Mouse (Mus musculus) liver, postnatal 0 days (tissue): ENCODE results near the gene Dusp10. TPM values are rescaled to one million over a fixed set of nuclear protein-coding genes. Genes with fewer than 3 reads are reported as not detected.

Experiments used
- ATAC-seq: fragments of 200-750 bp; cut with Nextera tagmentation; 2 replicates; pipeline ENCODE4 v1.8.0; 2017; ENCODE audit warnings: mild to moderate bottlenecking, moderate library complexity
- DNase-seq: peaks from one replicate; pipeline ENCODE4 v3.0.0-alpha.2; 2016
- H3K27ac ChIP-seq: fragments of 300-500 bp; sonication (generic); 2 replicates; pipeline ENCODE4 v1.5.1; 2014; ENCODE audit warnings: antibody characterized with exemption, moderate library complexity, mild to moderate bottlenecking, low read depth
- H3K27me3 ChIP-seq: fragments of 300-500 bp; sonication (generic); 2 replicates; pipeline ENCODE4 v1.6.1; 2014; ENCODE audit warnings: low read length, control low read depth, mixed read lengths; ENCODE audit not compliant: insufficient read depth
- H3K36me3 ChIP-seq: fragments of 300-500 bp; sonication (generic); replicated peaks from 2 replicates; pipeline ENCODE4 v1.6.1; 2014; ENCODE audit warnings: mild to moderate bottlenecking, control low read depth, low read length, moderate library complexity, mixed read lengths; ENCODE audit not compliant: insufficient read depth
- H3K4me1 ChIP-seq: fragments of 300-500 bp; sonication (generic); 2 replicates; pipeline ENCODE4 v1.6.1; 2014; ENCODE audit warnings: antibody characterized with exemption, mild to moderate bottlenecking, control low read depth; ENCODE audit not compliant: insufficient read depth
- H3K4me2 ChIP-seq: fragments of 300-500 bp; sonication (generic); 2 replicates; pipeline ENCODE4 v1.6.1; 2014; ENCODE audit warnings: low read depth, mild to moderate bottlenecking, low read length, moderate library complexity, mixed read lengths
- H3K4me3 ChIP-seq: fragments of 300-500 bp; sonication (generic); 2 replicates; pipeline ENCODE4 v1.5.1; 2014; ENCODE audit warnings: low read depth, low read length
- H3K9ac ChIP-seq: fragments of 300-500 bp; sonication (generic); replicated peaks from 2 replicates; pipeline ENCODE4 v1.6.1; 2014; ENCODE audit warnings: mild to moderate bottlenecking, moderate library complexity
- H3K9me3 ChIP-seq: fragments of 300-500 bp; sonication (generic); 2 replicates; pipeline ENCODE4 v1.6.1; 2016; ENCODE audit warnings: mild to moderate bottlenecking, control low read depth, low read length, mixed read lengths
- CTCF ChIP-seq: sonication (generic); IDR thresholded peaks from 2 replicates; pipeline ENCODE4 v1.5.1; 2016; ENCODE audit warnings: antibody characterized with exemption, low read depth
- EP300 ChIP-seq: IDR thresholded peaks from 2 replicates; pipeline ENCODE4 v1.6.1; 2016; ENCODE audit warnings: antibody characterized with exemption, low read depth, mild to moderate bottlenecking
- WGBS: fragments of 180-500 bp; shearing (Covaris S2); extraction: QIAGEN DNeasy Blood & Tissue Kit; methylation state at CpG from one replicate; pipeline ENCODE4 v1.1.7; 2014; ENCODE audit not compliant: insufficient replicate concordance; 5-methylcytosine and 5-hydroxymethylcytosine counted together
- polyA plus RNA-seq: library from polyadenylated mRNA; unstranded; fragments of >200 nt; fragmentation: Nextera tagmentation; extraction: Ambion mirVana; gene quantifications from 2 replicates; pipeline ENCODE4 v1.2.1, GENCODE M21; 2015

Dusp10 gene
- polyA plus RNA-seq, 1 experiment from 2014 or later, result 2.6 TPM

GRCm38 (mm10) chr1:184040906-184041305 is 27.8 kb downstream of the Dusp10 start:
- TF ChIP-seq EP300, result no peak
- no peak for TF ChIP-seq CTCF
- H3K9me3 ChIP-seq, result no peaks in the 10 kb centered on the region
- no peak for DNase-seq
- no peaks in the 10 kb centered on the region; the same call in none of the 2 replicates for H3K36me3 ChIP-seq
- WGBS, result 59% methylated on average over 1 of the region's 1 CpGs
- H3K4me2 ChIP-seq, result no peak overlapping the region
- no peak overlapping the region for H3K27ac ChIP-seq
- no peak overlapping the region for H3K9ac ChIP-seq
- H3K27me3 ChIP-seq, result no peaks in the 10 kb centered on the region
- H3K4me3 ChIP-seq, result no peak overlapping the region
- no peak for ATAC-seq
- H3K4me1 ChIP-seq, result peaks cover 5% of the 10 kb centered on the region

- Histone ChIP-seq H3K27me3 (no peaks in the 10 kb centered on the region), H3K27ac (no peak overlapping the region), H3K4me1 (0 out of 2 replicates have a peak, but pooled peaks cover 5% of the 10 kb centered on the region), H3K9ac (no peak overlapping the region), H3K9me3 (no peaks in the 10 kb centered on the region), H3K4me3 (no peak overlapping the region), H3K4me2 (no peak overlapping the region), H3K36me3 (no peaks in the 10 kb centered on the region; the same call in none of the 2 replicates)
- ATAC-seq (no peak), DNase-seq (no peak)
- WGBS, result 71% methylated on average over 9 of the region's 9 CpGs
- TF ChIP-seq CTCF, result no peak
- no peak for TF ChIP-seq EP300
Observed at GRCm38 (mm10) chr1:184041778-184042573, 28.9 kb downstream of the Dusp10 start.

- no peak overlapping the region for H3K9ac ChIP-seq
Observed at GRCm38 (mm10) chr1:184042745-184043144, 29.6 kb downstream of the Dusp10 start.

GRCm38 (mm10) chr1:184043391-184043790 is 30.3 kb downstream of the Dusp10 start:
- no peak for TF ChIP-seq EP300
- no peak for TF ChIP-seq CTCF
- no peaks in the 10 kb centered on the region for H3K27me3 ChIP-seq
- H3K27ac ChIP-seq, result no peak overlapping the region
- 0 out of 2 replicates have a peak, but pooled peaks cover 5% of the 10 kb centered on the region for H3K4me1 ChIP-seq
- no peak overlapping the region for H3K4me2 ChIP-seq
- H3K36me3 ChIP-seq, result no peaks in the 10 kb centered on the region; the same call in 1 of the 2 replicates
- H3K9ac ChIP-seq, result no peak overlapping the region
- no peaks in the 10 kb centered on the region for H3K9me3 ChIP-seq
- WGBS, result 91% methylated on average over 5 of the region's 6 CpGs
- H3K4me3 ChIP-seq, result no peak overlapping the region
- ATAC-seq, result no peak
- no peak for DNase-seq

More at GRCm38 (mm10) chr1:184042745-184043144, 29.6 kb downstream of the Dusp10 start:
- H3K27me3 ChIP-seq, result no peaks in the 10 kb centered on the region
- 51% methylated on average over 9 of the region's 9 CpGs for WGBS
- H3K27ac ChIP-seq, result no peak overlapping the region
- ATAC-seq, result peak; percentile 55; the same call in 1 of the 2 replicates
- H3K36me3 ChIP-seq, result no peaks in the 10 kb centered on the region; the same call in none of the 2 replicates
- H3K4me2 ChIP-seq, result no peak overlapping the region
- no peaks in the 10 kb centered on the region for H3K9me3 ChIP-seq
- TF ChIP-seq CTCF (no peak), EP300 (no peak)
- no peak overlapping the region for H3K4me3 ChIP-seq
- 0 out of 2 replicates have a peak, but pooled peaks cover 5% of the 10 kb centered on the region for H3K4me1 ChIP-seq
- DNase-seq, result no peak

- H3K4me3 ChIP-seq, result no peak overlapping the region
- TF ChIP-seq EP300, result no peak
- TF ChIP-seq CTCF, result no peak
- no peaks in the 10 kb centered on the region for H3K27me3 ChIP-seq
- H3K9ac ChIP-seq, result no peak overlapping the region
- ATAC-seq, result no peak
- peaks cover 5% of the 10 kb centered on the region; the same call in 1 of the 2 replicates for H3K4me1 ChIP-seq
- WGBS, result 78% methylated on average over 6 of the region's 6 CpGs
- H3K27ac ChIP-seq, result no peak overlapping the region
- no peaks in the 10 kb centered on the region for H3K9me3 ChIP-seq
- no peak for DNase-seq
- H3K4me2 ChIP-seq, result no peak overlapping the region
- no peaks in the 10 kb centered on the region; the same call in 1 of the 2 replicates for H3K36me3 ChIP-seq
Observed at GRCm38 (mm10) chr1:184046070-184046677, 33.1 kb downstream of the Dusp10 start.

- no peak for ATAC-seq
- no peak for TF ChIP-seq CTCF
- no peak for TF ChIP-seq EP300
- WGBS, result 61% methylated on average over 9 of the region's 9 CpGs
Observed at GRCm38 (mm10) chr1:184047818-184048217, 34.7 kb downstream of the Dusp10 start.

More at GRCm38 (mm10) chr1:184047818-184048217, 34.7 kb downstream of the Dusp10 start:
- Histone ChIP-seq H3K4me3 (no peak overlapping the region), H3K4me2 (no peak overlapping the region), H3K4me1 (peaks cover 5% of the 10 kb centered on the region), H3K27me3 (no peaks in the 10 kb centered on the region), H3K36me3 (no peaks in the 10 kb centered on the region; the same call in 1 of the 2 replicates), H3K9ac (no peak overlapping the region), H3K27ac (no peak overlapping the region), H3K9me3 (no peaks in the 10 kb centered on the region)
- DNase-seq, result no peak
